Mouse (Mus musculus) heart, embryonic 13.5 days (tissue): ENCODE measurements around the gene Itih1. TPM values are rescaled to one million over a fixed set of nuclear protein-coding genes. Genes with fewer than 3 reads are reported as not detected.

Experiments
- ATAC-seq: fragments of 200-750 bp; cut with Nextera tagmentation; 2 replicates; pipeline ENCODE4 v1.8.0; 2017; ENCODE audit warnings: moderate TSS enrichment; ENCODE audit not compliant: insufficient number of reproducible peaks, low FRiP score, low TSS enrichment; ENCODE audit errors: extremely low read depth
- H3K27ac ChIP-seq: fragments of 300-500 bp; sonication (generic); replicated peaks from 2 replicates; pipeline ENCODE4 v1.5.1; 2015; ENCODE audit warnings: moderate library complexity, mild to moderate bottlenecking, inconsistent platforms
- H3K27me3 ChIP-seq: fragments of 300-500 bp; sonication (generic); replicated peaks from 2 replicates; pipeline ENCODE4 v1.6.1; 2015; ENCODE audit warnings: mild to moderate bottlenecking, inconsistent platforms
- H3K36me3 ChIP-seq: fragments of 300-500 bp; sonication (generic); 2 replicates; pipeline ENCODE4 v1.6.1; 2015; ENCODE audit warnings: mild to moderate bottlenecking, inconsistent platforms
- H3K4me1 ChIP-seq: fragments of 300-500 bp; sonication (generic); 2 replicates; pipeline ENCODE4 v1.6.1; 2015; ENCODE audit warnings: inconsistent platforms
- H3K4me2 ChIP-seq: fragments of 300-500 bp; sonication (generic); 2 replicates; pipeline ENCODE4 v1.6.1; 2015; ENCODE audit warnings: inconsistent platforms, mild to moderate bottlenecking, moderate library complexity
- H3K4me3 ChIP-seq: fragments of 300-500 bp; sonication (generic); 2 replicates; pipeline ENCODE4 v1.5.1; 2015; ENCODE audit warnings: moderate library complexity, mild to moderate bottlenecking, inconsistent platforms
- H3K9ac ChIP-seq: fragments of 300-500 bp; sonication (generic); 2 replicates; pipeline ENCODE4 v1.6.1; 2015; ENCODE audit warnings: inconsistent platforms, mild to moderate bottlenecking, moderate library complexity
- H3K9me3 ChIP-seq: fragments of 300-500 bp; sonication (generic); 2 replicates; pipeline ENCODE4 v1.6.1; 2016; ENCODE audit warnings: inconsistent platforms
- WGBS: fragments of 180-500 bp; shearing (Covaris S2); methylation state at CpG from one replicate; pipeline ENCODE4 v1.1.7; 2015; ENCODE audit warnings: mixed read lengths; 5-methylcytosine and 5-hydroxymethylcytosine counted together
- polyA plus RNA-seq: library from polyadenylated mRNA; unstranded; fragments of >200 nt; fragmentation: Nextera tagmentation; extraction: Ambion mirVana; gene quantifications from 2 replicates; pipeline ENCODE4 v1.2.1, GENCODE M21; 2015

The Itih1 gene
- polyA plus RNA-seq, 1 experiment from 2014 or later: 0.15 TPM

DNA sequence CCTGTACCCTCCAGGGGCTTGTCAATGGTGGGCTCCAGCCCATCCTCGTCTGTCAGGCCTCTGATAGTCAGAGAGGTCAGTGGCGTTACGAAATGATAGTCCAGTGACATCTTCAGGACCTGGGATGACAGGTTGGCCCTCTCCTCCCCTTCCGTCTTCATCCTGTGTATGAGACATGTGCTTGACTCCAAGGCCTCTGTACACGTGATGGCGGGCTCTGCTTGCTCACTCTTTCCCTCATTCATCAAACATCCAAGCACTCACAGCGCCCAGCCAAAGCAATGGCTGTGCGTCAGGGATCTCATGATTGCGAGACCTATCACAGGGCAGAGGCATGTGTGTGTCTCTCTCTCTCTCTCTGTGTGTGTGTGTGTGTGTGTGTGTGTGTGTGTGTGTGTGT is 9.7 kb downstream of the Itih1 start:
- Histone ChIP-seq H3K4me2 (no peak overlapping the region), H3K27me3 (0 out of 2 replicates have a peak, but pooled peaks cover 5% of the 10 kb centered on the region), H3K27ac (no peak overlapping the region), H3K9me3 (no peaks in the 10 kb centered on the region), H3K4me1 (no peaks in the 10 kb centered on the region), H3K36me3 (no peaks in the 10 kb centered on the region), H3K4me3 (no peak overlapping the region), H3K9ac (no peak overlapping the region)
- no peak for ATAC-seq
- WGBS: 78% methylated on average over 9 of the region's 9 CpGs

DNA sequence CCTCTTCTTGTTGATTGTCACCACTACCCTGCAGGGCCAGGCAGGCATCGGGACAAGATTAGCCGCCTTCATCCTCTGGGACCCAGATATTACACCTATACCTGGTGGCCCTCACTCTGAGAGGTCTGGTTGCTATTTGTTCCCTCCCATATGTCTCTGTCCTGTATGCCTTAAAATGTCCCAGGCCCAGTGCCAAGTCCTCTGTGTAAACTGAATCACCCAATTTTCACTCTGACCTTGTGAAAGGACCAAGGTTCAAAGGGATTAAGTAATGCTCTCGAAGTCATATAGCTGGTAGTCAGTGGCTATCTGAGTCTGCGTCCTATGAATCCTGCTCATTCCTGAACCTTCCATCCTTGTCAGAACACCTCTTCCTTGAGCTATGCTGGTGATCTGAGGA is 12.7 kb downstream of the Itih1 start:
- H3K9me3 ChIP-seq: no peaks in the 10 kb centered on the region
- 82% methylated on average over 4 of the region's 4 CpGs for WGBS
- no peaks in the 10 kb centered on the region for H3K27me3 ChIP-seq
- H3K4me3 ChIP-seq: no peak overlapping the region
- no peak for ATAC-seq
- H3K36me3 ChIP-seq: no peaks in the 10 kb centered on the region
- H3K4me1 ChIP-seq: no peaks in the 10 kb centered on the region
- H3K27ac ChIP-seq: no peak overlapping the region
- no peak overlapping the region for H3K9ac ChIP-seq
- H3K4me2 ChIP-seq: no peak overlapping the region

DNA sequence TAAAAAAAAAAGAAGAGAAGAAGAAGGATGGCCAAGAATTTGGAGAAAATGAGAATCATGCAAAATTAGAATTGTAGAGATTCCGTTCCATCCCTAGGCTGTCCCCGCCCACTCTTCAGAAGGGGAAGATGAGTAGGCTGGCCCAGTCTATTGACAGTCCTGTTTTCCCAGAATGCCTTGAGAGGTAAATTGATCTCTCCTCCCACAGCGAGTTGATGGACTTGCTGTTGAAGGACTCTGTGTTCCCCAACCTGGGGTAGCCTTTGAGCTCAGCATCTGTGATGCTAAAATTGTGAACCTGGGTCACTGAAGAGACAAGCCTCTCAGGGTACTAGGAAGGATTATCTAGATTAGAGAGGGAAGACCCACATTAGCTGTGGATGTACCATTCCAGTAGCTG is 17.6 kb downstream of the Itih1 start:
- Histone ChIP-seq H3K9ac (no peak overlapping the region), H3K27me3 (no peaks in the 10 kb centered on the region), H3K4me1 (peaks cover 10% of the 10 kb centered on the region; the same call in 1 of the 2 replicates), H3K9me3 (no peaks in the 10 kb centered on the region), H3K36me3 (no peaks in the 10 kb centered on the region), H3K4me3 (no peak overlapping the region), H3K27ac (no peak overlapping the region), H3K4me2 (no peak overlapping the region)
- ATAC-seq: no peak
- 81% methylated on average over 3 of the region's 3 CpGs for WGBS

DNA sequence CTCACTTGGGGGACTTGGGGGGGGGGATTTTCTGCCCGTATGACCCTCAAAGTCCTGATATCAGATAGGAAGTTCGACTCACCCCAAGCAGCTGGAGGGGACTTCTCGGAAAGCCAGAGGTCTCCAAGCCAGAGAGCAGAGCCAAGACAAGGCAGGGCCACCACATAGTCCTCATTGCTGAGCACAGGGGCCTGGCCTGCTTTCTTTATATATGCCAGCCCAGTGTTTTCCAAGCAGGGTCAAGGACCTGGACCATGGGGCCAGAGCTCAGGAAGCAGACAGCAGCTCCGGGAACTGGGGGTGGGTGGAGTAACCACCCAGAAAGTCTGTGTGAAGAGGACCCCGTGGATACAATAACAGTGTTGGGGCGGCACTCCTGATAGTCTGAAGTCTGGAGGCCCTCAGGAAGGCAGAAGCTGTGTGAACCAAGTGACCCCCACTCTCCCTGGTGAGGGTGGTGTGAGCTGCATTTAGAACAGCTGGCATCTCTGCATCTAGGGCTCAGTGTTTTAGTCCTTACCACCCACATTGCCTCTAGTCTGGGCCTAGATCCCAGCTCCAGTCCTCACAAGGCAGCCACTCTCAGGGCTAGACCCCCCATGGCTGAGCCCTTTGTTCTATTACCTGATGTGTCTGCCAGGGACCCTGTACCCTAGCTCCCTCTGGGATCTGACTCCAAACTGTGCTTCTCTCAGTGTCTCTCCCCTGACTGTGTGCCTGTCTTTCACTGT is 19.5 kb downstream of the Itih1 start, which contains the start of gene Itih3:
Gene Itih3, minus strand, starts transcription at position 386 of the 731 bp plus-strand sequence.
- no peaks in the 10 kb centered on the region for H3K9me3 ChIP-seq
- no peak within 1 kb of the TSS for H3K9ac ChIP-seq
- H3K4me3 ChIP-seq: no peak within 1 kb of the TSS
- ATAC-seq: no peak
- WGBS: 38% methylated on average over 6 of the region's 6 CpGs
- H3K4me2 ChIP-seq: no peak within 1 kb of the TSS
- H3K27me3 ChIP-seq: no peaks in the 10 kb centered on the region
- no peaks in the 10 kb centered on the region for H3K36me3 ChIP-seq
- no peak within 1 kb of the TSS for H3K27ac ChIP-seq
- H3K4me1 ChIP-seq: peaks cover 10% of the 10 kb centered on the region; the same call in 1 of the 2 replicates

DNA sequence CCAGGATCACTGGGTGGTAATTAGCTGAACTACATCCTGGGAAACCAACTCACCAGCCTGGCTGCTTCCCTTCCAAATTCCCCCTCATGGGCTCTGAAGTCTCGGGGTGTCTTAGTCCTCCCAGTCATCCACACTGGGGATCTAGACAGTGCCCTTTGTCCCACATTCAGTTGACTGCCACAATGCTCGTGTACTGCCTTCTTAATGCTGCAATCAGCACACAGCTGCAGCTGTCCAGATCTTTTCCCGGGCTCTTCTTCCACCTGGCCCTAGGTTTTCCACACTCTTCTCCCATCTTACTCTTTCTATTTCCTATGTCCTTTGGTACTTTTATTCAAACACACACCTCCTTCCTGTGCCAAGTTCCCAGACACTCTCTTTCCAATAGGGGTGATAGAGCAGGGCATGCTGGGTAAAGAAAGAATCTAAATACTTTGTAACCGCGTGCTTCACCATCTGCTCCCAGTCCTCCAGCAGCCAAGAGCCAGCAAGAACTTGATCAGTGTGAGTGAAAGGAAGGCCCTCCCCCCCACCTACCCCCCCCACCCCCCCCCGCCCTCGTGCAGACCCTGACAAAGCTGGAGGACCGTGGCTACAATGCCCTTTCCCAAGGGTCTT is 20.9 kb downstream of the Itih1 start:
- peaks cover 10% of the 10 kb centered on the region; the same call in 1 of the 2 replicates for H3K4me1 ChIP-seq
- no peaks in the 10 kb centered on the region for H3K36me3 ChIP-seq
- no peaks in the 10 kb centered on the region for H3K9me3 ChIP-seq
- no peak overlapping the region for H3K4me3 ChIP-seq
- WGBS: 52% methylated on average over 8 of the region's 8 CpGs
- H3K27ac ChIP-seq: no peak overlapping the region
- no peak overlapping the region for H3K9ac ChIP-seq
- no peak overlapping the region for H3K4me2 ChIP-seq
- no peak for ATAC-seq
- no peaks in the 10 kb centered on the region for H3K27me3 ChIP-seq

DNA sequence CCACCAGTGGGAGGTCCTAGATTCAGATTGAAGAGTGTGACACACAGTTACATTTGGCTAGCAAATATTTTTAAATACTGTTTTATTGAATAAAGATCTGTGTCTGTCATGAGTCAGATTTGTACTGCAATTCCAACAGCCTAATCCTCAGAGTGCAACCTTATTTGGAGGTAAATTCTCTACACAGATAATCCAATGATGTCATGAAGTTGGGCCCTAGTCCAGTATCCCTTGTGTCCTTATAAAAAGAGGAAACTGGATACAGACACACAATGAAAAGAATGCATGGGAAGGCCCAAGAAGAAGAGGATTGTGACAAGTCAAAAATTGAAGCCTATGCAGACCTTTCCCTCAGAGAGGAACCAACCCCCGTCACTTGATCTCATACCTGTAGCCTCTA is 26.6 kb downstream of the Itih1 start:
- Histone ChIP-seq H3K4me1 (no peaks in the 10 kb centered on the region), H3K9ac (no peak overlapping the region), H3K4me3 (no peak overlapping the region), H3K27me3 (no peaks in the 10 kb centered on the region), H3K36me3 (no peaks in the 10 kb centered on the region), H3K27ac (no peak overlapping the region), H3K4me2 (no peak overlapping the region), H3K9me3 (no peaks in the 10 kb centered on the region)
- 84% methylated on average over 1 of the region's 1 CpGs for WGBS
- ATAC-seq: no peak

DNA sequence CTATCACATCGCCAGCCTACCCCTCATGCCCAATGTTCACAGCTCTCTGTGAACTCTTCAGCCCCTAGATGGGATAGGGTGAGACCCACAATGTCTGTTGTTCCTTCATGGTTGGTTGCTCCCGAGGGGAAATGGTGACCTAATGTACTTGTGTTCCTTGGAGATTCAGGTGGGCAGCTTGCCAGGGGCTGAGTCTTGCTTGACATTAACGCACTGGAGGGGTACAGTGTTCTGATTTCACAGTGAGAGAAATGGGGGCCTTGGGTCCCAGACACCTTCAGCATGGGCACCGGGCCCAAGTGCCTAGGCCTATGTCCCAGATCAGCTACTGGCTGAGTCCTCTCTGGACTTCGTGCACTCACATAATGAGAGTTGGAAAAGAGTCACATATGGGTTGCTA is 29.7 kb downstream of the Itih1 start:
- no peak for ATAC-seq
- Histone ChIP-seq H3K27ac (no peak overlapping the region), H3K9ac (no peak overlapping the region), H3K4me2 (no peak overlapping the region), H3K9me3 (no peaks in the 10 kb centered on the region), H3K36me3 (no peaks in the 10 kb centered on the region), H3K4me3 (no peak overlapping the region), H3K27me3 (no peaks in the 10 kb centered on the region), H3K4me1 (no peaks in the 10 kb centered on the region)
- WGBS: 72% methylated on average over 5 of the region's 5 CpGs

DNA sequence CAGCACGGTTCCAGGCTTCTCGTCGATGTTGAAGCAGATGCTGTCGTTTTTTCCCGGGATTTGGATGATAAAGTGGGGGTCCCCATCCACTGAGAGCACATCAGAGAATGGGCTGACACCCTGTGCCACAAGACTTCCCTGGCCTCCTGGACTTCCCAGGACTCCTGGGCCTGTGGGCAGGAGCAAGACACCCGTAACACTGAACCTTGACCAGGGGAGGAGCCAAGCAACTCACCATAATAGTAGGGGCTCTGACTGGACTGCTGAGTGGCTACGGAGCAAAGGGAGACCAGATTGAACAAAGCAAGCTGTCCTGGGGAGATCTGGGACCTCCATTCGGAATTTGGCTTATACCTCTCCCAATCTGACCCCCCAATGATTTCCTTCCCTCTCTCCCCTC is 30.4 kb downstream of the Itih1 start:
- Histone ChIP-seq H3K4me2 (no peak overlapping the region), H3K9ac (no peak overlapping the region), H3K4me3 (no peak overlapping the region), H3K4me1 (no peaks in the 10 kb centered on the region), H3K36me3 (no peaks in the 10 kb centered on the region), H3K9me3 (no peaks in the 10 kb centered on the region), H3K27me3 (no peaks in the 10 kb centered on the region), H3K27ac (no peak overlapping the region)
- ATAC-seq: no peak
- 78% methylated on average over 8 of the region's 8 CpGs for WGBS

DNA sequence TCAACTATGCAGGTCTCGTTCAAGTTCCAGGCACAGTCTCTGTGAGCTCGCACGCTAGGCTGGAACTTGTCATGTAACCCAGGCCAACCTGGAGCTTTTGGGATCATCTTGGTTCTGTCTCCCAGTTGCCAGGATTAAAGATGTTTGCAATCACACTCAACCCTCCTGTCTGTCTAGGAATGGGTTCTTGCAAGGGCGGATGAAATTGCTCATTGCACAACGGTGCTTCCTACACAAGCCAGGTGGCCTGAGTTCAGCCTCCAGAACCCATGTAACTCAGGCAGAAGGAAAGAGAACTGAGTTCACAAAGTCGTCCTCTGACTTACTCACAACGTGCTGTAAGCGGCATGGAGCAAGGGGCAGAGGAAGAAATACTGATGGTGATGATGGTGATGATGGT is 31.9 kb downstream of the Itih1 start:
- Histone ChIP-seq H3K27me3 (no peaks in the 10 kb centered on the region), H3K9ac (no peak overlapping the region), H3K27ac (no peak overlapping the region), H3K36me3 (no peaks in the 10 kb centered on the region), H3K4me2 (no peak overlapping the region), H3K4me3 (no peak overlapping the region), H3K9me3 (no peaks in the 10 kb centered on the region), H3K4me1 (no peaks in the 10 kb centered on the region)
- 82% methylated on average over 8 of the region's 8 CpGs for WGBS
- ATAC-seq: no peak

DNA sequence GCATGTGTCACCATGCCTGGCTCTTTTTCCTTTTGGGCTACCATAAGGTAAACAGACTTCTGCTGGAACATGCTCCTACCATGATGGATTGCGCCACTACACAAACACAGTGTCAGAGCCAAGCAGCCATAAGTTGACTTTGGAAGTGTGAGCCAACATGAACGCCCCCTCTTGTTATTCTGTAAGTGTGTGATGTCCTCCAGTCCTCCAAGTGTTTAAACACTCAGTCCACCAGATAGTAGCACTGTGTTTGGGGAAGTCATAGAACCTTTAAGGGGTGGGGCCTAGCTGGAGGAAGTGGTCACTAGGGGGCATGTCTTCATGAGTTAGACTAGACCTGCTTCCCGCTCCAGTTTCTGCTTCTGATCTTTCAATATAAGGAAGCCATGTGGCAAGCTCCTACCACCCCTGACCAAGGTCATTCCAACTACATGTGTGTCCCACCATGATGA is 35.2 kb downstream of the Itih1 start:
- Histone ChIP-seq H3K27ac (no peak overlapping the region), H3K4me1 (no peaks in the 10 kb centered on the region), H3K9me3 (no peaks in the 10 kb centered on the region), H3K27me3 (no peaks in the 10 kb centered on the region), H3K9ac (no peak overlapping the region), H3K4me3 (no peak overlapping the region), H3K4me2 (no peak overlapping the region), H3K36me3 (no peaks in the 10 kb centered on the region)
- no peak for ATAC-seq
- 72% methylated on average over 3 of the region's 3 CpGs for WGBS

DNA sequence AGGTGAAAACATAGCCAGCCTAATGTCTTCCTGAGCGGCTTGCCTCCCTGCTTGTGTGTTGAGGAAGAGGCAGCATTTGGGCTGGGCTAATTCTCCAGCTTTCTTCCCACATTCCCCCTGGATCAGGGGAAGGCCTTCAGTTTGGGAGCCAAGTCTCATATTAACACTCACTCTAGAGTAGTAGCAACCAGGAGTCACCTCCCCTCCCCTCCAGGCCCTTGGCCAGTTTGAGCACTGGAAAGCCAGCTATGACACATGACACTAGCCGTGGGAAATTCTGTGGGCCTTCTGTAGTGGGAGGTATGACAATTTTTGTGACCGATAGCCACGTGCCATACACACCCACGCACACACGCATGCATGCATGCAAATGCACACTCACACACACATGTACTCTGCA is 37.1 kb downstream of the Itih1 start:
- no peaks in the 10 kb centered on the region for H3K4me1 ChIP-seq
- H3K36me3 ChIP-seq: no peaks in the 10 kb centered on the region
- ATAC-seq: no peak
- 79% methylated on average over 6 of the region's 6 CpGs for WGBS
- no peak overlapping the region for H3K9ac ChIP-seq
- H3K4me3 ChIP-seq: no peak overlapping the region
- H3K27ac ChIP-seq: no peak overlapping the region
- H3K4me2 ChIP-seq: no peak overlapping the region
- H3K27me3 ChIP-seq: no peaks in the 10 kb centered on the region
- H3K9me3 ChIP-seq: no peaks in the 10 kb centered on the region

DNA sequence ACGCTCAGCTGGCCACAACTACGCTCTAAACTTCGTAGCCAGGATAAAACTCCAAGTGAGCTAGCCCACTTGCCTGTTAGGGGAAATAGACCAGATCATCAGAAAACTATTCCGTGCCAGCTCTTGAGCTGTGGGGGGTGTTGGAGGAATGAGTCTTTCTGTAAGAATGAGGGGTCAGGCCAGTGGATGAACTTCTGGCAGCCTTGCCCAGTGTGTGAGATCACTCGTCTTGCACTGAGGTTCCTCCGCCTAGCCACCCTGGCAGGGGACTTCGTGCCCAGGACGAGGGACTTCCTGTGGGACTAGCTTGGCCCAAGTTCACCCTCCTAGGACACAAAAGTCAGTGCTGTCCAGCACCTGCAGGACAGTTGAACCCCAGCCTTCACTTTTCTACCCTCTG is 38.8 kb downstream of the Itih1 start:
- H3K36me3 ChIP-seq: no peaks in the 10 kb centered on the region
- no peaks in the 10 kb centered on the region for H3K4me1 ChIP-seq
- ATAC-seq: no peak
- no peaks in the 10 kb centered on the region for H3K27me3 ChIP-seq
- 75% methylated on average over 8 of the region's 8 CpGs for WGBS
- no peaks in the 10 kb centered on the region for H3K9me3 ChIP-seq
- no peak overlapping the region for H3K9ac ChIP-seq
- H3K4me2 ChIP-seq: no peak overlapping the region
- H3K4me3 ChIP-seq: no peak overlapping the region
- H3K27ac ChIP-seq: no peak overlapping the region
